Mouse (Mus musculus) brain, embryonic 14.5 days (tissue): ENCODE results near the gene Fam229a. TPM values are rescaled to one million over a fixed set of nuclear protein-coding genes. Genes with fewer than 3 reads are reported as not detected.
A peak's percentile ranks its signal among the peaks of the same experiment; 100 is the strongest.
"Not testable (repeated sequence)": the region's sequence is repeated elsewhere in the genome, so short reads cannot be mapped to it uniquely, and the experiment has no call there.

ENCODE experiments used
- DNase-seq: peaks from one replicate; pipeline ENCODE4 v3.0.0-alpha.2; 2011; ENCODE audit warnings: low read depth
- CTCF ChIP-seq: fragments of 200-500 bp; IDR thresholded peaks from 2 replicates; pipeline ENCODE4 v1.5.1; 2012; ENCODE audit warnings: inconsistent platforms, mild to moderate bottlenecking, moderate library complexity, borderline replicate concordance; ENCODE audit not compliant: insufficient read depth, insufficient read length; ENCODE audit errors: extremely low read depth
- POLR2A ChIP-seq: fragments of 200-500 bp; IDR thresholded peaks from 2 replicates; pipeline ENCODE4 v1.6.1; 2012; ENCODE audit warnings: mild to moderate bottlenecking, inconsistent platforms, borderline replicate concordance; ENCODE audit not compliant: poor library complexity, insufficient read depth, insufficient read length, severe bottlenecking; ENCODE audit errors: extremely low read depth
- polyA plus RNA-seq: library from polyadenylated mRNA; depleted of rRNA; stranded (reverse); fragments of >200 nt; gene quantifications from 2 replicates; pipeline ENCODE4 v1.2.3, GENCODE M21; 2012; rRNA removed

The Fam229a gene
- 0.18 and 0.26 TPM in 2 replicates for polyA plus RNA-seq

GRCm38 (mm10) chr4:129490972-129491880 lies at the start of gene Fam229a, which contains the start of gene Tssk3:
TSS of gene Fam229a (plus strand) at chr4:129491190.
TSS of gene Tssk3 (minus strand) at chr4:129491022.
- peak; percentile 63 for DNase-seq
- TF ChIP-seq CTCF (no peak), POLR2A (no peak)

GRCm38 (mm10) chr4:129447360-129447759 lies 43.6 kb upstream of the Fam229a start:
- no peak for TF ChIP-seq POLR2A
- TF ChIP-seq CTCF, result no peak
- no peak for DNase-seq

DNA sequence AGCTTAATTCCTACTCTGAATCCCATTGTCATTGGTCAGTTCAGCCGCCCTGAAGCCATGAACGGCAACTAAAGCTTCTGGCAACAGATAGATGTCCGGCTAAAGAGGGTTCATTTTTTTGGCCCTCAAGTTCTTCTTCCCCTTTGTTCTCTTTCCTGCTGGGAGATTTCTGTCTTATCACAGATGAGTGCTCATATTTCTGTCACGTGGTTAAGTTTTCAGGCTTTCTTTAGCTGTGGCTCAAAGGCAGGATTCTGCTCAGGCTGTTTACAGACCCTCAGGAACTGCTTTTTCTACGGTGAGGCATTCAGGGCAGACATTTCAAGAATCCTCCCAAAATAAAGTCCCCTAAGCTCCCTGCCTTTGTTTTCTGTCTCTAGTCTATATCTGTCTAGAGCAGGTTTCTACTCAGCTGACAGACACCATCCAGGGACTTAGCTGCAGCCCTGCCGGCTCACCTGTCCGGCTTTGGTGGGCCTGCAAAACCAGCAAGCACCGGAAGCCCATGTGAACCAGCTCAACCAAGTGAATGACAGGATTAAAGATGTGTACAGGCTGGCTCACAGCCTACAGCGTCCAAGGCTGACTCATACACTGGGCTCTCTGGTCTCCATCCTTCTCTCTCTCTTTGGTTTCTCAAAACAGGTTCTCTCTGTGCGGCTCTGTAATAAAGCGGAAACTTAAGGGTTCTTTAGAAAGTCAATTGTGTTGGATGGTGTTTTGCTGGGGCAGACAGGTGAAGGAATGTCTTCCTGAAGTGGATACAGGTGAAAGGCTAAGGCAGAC lies 43.0 kb upstream of the Fam229a start:
- DNase-seq, result no peak
- no peak for TF ChIP-seq POLR2A
- TF ChIP-seq CTCF, result no peak

- TF ChIP-seq POLR2A (no peak), CTCF (no peak)
- no peak for DNase-seq
Observed at GRCm38 (mm10) chr4:129448713-129449112, 42.3 kb upstream of the Fam229a start.

DNA sequence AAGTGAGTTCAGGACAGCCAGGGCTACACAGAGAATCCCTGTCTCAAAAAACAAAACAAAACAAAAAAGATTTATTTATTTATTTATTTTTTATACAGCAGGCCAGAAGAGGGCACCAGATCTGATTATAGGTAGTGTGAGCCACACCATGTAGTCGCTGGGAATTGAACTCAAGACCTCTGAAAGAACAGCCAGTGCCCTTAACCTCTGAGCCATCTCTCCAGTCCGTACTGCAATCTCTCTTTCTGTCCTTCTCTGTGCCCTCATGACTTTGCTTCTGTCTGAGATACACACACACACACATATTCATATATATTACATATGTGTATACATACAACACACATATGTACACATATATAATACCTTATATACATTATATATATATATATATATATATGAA lies 40.1 kb upstream of the Fam229a start:
- TF ChIP-seq CTCF, result no peak
- TF ChIP-seq POLR2A, result no peak

GRCm38 (mm10) chr4:129451471-129452169 lies 39.4 kb upstream of the Fam229a start:
- TF ChIP-seq CTCF (no peak), POLR2A (no peak)
- DNase-seq, result no peak

More for the DNA sequence above, 40.1 kb upstream of the Fam229a start:
- DNase-seq, result no peak

- DNase-seq, result peak; percentile 94
Observed at GRCm38 (mm10) chr4:129455265-129455664, 35.7 kb upstream of the Fam229a start.

DNA sequence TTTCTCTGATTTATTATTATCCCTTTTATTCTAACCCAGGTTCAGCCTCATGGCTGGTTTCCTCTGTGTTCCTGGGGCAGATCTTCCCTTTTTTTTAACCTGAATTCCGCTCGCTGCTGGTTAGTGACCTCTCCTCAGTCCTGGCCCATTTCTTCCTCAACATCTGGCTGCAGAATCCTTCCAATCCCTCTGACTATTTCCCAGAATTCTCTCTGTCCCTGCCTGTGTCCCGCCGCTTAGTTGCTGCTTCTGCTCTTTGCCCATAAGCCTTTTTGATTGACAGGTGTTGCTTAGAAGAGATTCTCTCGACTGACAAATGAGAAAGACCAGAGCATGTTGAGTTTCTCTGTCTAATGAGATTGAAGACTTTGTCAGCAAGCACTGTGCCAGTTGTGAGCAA lies 34.9 kb upstream of the Fam229a start:
- DNase-seq, result no peak
- no peak for TF ChIP-seq CTCF
- no peak for TF ChIP-seq POLR2A

More at GRCm38 (mm10) chr4:129455265-129455664, 35.7 kb upstream of the Fam229a start:
- no peak for TF ChIP-seq POLR2A
- peak; percentile 86; the same call in 1 of the 2 replicates for TF ChIP-seq CTCF

GRCm38 (mm10) chr4:129457311-129457710 lies 33.7 kb upstream of the Fam229a start:
- not testable (repeated sequence) for DNase-seq

DNA sequence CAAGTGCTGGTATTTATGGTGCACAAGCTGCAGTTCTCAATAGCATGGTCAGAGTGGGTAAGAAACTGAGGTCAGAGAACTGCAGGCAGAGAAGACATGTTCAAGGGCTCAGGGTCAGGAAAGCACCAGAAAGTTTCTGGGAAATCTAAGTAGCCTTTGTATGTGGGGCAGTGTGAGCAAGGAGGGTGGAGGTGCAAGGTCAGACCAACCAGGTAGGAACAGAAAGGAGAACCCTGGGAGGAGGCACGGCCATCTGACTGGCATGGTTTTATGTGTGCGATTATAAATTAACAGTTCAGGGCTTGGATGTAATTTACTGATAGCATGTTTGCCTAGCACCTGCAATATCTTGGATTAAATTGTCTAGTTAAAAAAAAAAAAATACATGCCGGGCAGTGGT lies 31.3 kb upstream of the Fam229a start:
- no peak for DNase-seq
- no peak for TF ChIP-seq CTCF
- TF ChIP-seq POLR2A, result no peak

- TF ChIP-seq POLR2A (no peak), CTCF (no peak)
- DNase-seq, result no peak
Observed at GRCm38 (mm10) chr4:129460827-129461182, 30.2 kb upstream of the Fam229a start.
